Mouse (Mus musculus): ENCODE data around the gene Sema3g. TPM values are rescaled to one million over a fixed set of nuclear protein-coding genes. Genes with fewer than 3 reads are reported as not detected.
A peak's percentile ranks its signal among the peaks of the same experiment; 100 is the strongest.

The Sema3g gene
- total RNA-seq, 4 experiments from 2014 or later, result 3.8 to 4.9 (median 4.5) TPM

DNA sequence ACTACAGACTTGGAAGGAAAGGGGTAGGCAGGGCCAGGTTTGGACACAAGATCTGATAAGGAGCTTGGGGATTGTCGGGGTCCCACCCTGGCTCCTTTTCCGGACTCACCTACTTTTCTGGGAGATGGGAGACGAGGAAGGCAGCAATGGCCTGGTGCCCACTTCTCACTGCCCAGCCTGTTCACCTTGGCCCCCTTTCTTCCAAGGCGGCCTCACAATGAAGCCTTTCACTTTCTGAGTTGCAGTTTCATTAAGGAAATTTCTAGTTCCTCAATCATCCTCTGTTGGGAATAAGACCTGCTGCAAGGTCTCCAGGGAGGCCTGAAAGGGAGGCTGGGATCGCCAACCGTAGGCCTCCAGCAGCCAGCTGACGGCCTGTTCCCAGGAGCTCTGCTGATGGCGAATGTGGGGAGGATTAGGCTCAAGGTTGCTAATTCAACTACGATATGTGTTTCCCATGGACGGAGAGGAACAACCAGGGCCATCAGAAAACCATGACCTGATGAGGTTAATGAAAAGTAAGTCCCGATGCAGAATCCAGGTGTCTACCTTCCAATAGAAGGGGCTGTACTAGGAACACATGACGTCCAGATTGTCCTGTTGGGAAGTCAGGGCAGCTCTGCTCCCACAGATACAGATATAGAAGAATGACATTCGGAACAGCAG lies 14.9 kb downstream of the Sema3g start:
- no peak for DNase-seq (ENCODE audit: low spot score in 2 of 2)

DNA sequence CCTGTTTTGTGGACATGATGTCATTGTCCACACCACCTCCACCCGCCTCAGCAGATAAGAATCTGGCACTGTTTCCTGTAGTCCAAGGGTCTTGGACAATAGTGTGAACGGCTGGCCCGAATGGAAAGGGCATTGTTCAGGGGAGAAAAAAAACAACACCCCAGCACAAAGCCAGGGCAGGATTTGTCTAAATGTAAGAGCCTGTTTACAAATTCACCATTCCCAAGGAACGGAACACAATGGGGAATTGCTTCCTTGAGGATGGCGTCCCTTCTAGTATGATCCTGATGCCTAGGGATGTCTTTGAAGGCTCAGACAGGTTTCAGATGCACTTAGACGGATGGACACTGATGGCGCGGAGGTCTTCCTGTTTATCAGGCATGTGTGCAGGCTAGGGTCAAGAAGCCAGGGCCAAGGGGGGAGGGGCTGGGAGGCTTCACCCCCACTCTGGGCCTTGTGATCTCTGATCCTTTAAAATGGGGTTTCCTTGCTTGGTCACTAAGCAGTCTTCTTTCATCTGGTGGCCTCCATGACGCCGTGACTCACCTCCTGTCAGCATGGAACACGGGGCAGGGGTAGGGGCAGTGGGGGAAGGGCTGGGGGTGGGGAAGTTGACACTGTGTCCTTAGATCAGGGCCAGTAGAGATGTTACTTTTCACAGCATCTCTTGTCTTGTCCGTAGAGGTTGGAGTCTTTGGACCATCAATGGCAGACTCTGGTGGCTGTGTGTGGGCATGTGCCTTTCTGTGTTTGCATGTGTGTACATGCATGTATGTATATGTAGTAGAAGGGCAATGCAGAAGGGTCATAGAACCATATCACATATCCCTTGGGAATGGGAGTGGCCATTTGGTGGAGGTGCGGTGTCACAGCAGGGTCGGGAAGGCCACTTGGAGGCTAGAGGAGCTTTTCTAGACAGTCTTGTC lies 15.7 kb downstream of the Sema3g start:
- no peak for DNase-seq (ENCODE audit: low spot score in 2 of 2)

DNA sequence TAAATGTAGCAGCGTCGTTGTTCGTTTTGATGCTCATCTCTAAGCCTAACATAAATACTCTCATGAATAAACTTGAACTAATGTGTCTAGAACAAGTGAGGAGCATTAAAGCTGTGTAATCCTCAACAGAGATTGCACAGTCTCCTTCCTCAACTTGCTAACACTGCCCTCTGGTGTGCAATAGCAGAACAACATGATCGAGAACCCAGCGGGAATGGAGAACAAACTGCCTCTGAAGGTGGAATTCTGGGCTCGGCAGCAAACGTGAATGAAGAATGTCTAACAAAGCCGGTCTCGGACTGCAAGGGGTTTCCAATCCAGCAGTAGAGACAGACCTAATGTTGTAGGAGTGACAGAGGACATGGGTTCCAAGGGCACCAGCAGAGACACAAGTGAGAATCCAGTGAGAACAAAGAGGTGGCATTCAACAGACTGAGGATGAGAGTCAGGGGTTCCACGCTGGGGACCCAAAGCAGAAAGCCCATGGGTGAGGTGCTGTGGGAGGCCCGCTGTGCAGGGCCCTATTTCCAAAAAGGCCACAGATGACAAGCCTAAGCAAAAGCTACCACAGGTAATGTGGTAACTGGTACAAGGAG lies 16.4 kb downstream of the Sema3g start:
- DNase-seq (ENCODE audit: low spot score in 2 of 2), result peak; percentile 41 to 43

DNA sequence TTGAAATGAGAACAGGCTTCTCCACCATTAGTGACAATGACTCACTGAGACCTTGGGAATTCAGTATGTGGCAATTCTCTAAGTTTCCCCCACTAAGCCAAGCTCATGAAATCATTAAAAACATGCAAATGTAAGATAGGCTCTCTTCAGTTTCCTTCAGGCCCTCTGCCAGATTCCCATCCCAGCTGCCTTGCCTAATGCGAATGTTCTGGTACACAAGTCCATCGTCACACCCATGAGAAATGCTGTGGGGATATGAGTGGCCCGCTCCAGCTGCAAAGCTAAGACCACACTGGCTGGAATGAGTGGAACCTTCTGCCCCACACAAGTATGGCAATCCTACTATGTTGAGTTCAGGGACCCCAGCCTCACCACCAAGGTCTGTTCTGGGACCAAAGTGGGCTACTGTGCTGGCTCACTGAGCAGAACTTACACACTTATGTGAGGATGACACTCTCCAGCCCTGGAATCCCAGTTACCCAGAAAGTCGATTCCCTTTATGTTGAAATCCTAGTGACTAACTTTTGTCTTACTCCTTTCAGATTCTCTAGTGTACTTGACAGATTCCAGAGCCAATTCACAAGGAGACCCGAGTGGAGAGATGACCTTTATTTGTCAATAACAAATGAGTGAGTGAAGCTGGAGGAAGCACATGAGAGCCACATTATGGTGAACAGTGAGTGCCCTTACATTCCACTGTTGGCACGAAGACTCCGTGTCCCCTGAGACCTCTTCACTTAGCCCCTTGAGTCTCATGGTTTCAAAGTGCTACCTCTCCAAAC lies 19.6 kb downstream of the Sema3g start:
- DNase-seq (ENCODE audit: low spot score in 2 of 2), result peak; percentile 58 to 59

DNA sequence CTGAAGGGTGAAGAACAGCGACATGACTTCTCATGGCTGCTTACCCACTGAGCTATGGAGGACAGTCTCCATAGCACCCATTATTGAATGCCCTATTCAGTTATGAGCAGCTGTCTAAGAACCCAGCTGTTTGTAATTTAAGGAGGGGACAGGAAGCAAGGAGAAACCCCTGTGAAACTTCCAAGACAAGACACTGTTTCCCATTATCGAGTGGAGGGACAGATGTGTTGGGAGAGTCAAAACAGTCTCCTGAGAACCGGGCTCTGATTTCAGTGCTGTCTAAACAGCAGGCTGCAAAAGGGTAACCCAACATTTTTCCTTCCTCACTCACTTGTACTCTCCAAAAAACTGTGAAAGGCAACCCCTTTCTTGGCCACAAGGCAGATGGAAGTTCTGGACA lies 22.9 kb downstream of the Sema3g start:
- DNase-seq (ENCODE audit: low spot score in 2 of 2), result no peak

DNA sequence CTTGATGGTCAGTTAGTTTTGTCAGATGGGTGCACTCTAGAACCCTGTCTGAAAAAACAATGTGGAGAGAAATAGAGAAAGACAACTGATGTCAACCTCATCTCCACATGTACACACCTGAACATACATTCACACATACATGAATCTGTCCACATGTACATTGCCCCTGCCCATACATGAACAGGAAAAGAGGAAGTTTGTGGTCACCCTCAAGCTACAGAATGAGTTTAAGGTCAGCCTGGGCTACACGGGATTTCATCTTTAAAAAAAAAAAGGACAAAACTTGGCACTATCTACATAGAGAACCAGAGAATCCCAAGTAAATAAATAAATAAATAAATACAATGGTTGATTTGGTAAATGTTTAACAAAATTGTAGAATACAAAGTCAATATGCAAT lies 27.1 kb downstream of the Sema3g start:
- no peak for DNase-seq (ENCODE audit: low spot score in 2 of 2)

DNA sequence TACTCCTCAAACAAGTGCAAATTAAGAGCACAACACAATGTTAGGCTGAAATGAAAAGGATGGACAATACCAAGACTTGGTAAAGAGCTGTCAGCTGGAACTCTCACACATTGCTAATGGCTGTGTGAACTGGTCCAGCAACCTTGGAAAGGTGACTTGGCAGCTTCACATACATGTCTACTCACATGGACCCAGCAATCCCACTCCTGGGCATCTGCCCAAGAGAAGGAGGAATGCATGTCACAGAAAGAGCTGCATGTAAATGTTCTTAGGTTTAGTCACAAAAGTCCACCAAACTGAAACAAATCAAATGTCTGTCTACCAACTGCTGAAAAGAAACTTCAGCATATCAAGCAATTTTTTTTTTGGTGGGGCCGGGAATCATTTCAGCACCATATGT lies 28.3 kb downstream of the Sema3g start:
- no peak for DNase-seq (ENCODE audit: low spot score in 2 of 2)

DNA sequence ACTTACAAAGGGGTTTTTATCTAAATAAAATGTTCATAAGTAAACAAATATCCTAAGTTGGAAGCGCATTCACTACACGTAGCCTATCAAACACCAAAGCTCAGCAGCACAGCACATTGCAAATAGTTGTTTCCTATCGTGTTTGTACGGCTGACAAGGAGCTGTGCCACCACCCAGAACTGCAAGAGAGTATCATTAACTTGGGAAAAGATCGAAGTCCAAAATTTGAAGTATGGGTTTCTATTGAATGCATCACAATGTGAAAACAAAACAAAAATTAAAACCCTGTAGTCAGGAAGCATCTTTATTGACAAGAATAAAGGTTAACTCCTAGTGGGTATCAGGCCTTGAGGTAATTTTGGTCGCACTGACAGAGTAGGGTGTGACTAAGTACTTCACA lies 30.7 kb downstream of the Sema3g start:
- no peak for DNase-seq (ENCODE audit: low spot score in 2 of 2)

DNA sequence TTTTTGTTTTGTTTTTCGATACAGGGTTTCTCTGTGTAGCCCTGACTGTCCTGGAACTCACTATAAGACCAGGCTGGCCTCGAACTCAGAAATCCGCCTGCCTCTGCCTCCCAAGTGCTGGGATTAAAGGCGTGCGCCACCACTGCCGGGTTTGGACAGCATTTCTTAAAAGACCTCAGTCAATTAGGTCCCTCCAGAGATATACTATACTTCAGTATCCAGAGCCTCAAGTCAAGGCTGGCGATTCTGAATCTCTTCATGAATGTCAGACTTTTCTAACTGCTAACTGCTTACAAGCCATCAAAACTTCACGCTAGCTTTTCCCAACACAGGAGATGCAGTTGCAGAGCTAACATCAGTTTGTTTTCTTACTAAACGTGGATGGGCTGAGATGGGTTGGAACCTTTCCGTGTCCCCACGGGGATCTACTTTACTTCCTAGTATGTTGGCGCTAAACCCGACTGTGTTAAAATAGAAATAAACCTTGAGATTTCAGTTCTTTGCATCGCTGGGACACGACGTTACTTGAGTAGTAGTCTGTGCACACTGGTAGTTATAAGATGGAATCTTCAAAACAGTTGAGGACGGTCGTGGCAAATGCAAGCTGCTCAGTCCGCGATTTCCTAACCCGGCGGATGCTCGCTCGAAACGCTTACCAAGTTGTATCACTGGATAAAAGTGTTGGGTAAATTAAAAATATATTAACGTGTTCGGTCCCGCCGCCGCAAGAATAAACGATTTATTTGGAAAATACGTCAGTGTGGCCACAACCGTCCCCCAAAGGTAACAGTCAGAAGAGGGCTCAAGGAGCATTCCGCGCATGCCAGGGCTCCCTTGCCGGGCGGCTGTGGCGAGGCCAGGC lies 32.8 kb downstream of the Sema3g start:
- no peak for DNase-seq (ENCODE audit: low spot score in 2 of 2)

DNA sequence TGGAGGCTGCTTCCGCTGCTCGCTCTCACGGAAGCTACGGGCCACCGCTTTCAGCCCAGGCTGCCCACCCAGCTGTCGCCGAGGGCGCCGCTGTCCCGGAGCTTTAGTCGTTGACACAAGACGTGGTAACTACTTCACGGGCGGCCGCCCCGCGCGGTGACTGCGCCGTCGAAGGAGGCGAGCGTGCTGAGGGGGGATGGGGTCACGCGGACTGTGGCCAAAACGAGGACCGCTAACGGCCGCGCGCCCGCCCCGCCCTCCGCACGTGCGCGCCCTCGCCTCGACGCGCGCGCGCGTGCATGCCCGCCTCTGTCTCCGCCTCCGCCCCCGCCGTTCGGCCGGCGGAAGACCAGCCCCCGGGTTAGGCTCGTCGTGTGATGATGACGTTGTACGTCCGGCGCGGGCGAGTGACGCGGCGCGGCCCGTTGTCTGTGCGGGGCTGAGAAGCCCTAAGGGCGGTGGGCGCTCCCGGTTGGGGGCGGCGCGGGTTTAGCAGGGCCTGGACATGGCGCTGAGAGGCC lies 33.5 kb downstream of the Sema3g start, which contains the start of the genes Phf7 and Bap1:
Gene Phf7, minus strand, starts transcription at position 234 of the 521 bp plus-strand sequence.
Gene Bap1, plus strand, starts transcription at position 367 of the 521 bp plus-strand sequence.
- peak; percentile 90 to 91 for DNase-seq (ENCODE audit: low spot score in 2 of 2)

DNA sequence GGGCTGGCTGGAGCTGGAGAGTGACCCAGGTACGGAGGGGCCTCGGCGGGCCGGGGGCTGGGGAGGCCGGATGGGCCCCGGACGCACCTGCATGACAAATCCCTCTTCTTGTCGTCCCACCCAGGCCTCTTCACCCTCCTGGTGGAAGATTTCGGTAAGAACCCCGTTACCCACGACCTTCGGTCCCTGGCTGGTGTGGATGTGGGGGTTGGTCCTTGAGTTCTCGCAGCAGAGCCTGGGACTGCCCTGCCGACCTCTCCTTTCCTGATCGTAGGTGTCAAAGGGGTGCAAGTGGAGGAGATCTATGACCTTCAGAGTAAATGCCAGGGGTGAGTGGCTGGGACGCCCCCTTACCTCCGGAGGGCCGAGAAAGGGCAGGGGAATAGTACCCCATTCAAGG lies 34.0 kb downstream of the Sema3g start:
- no peak for DNase-seq (ENCODE audit: low spot score in 2 of 2)

DNA sequence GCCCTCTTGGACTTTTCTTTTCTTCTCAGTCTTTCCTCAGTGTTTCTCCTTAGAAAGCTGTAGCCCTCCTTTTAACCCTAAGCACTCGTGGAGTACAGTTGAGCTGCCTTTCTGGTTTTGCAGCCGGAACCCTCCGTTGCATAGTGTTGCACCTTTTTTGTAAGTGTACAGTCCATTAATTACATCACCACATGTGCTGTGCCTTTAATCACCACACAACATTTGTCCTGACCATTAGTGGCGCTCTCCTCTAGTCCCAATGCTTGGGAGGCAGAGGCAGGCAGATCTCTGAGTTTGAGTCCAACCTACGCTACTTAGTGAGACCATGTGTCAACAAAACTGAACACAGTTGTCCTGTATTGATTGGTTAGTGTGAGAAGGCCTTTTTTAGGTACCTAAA lies 34.4 kb downstream of the Sema3g start:
- no peak for DNase-seq (ENCODE audit: low spot score in 2 of 2)

DNA sequence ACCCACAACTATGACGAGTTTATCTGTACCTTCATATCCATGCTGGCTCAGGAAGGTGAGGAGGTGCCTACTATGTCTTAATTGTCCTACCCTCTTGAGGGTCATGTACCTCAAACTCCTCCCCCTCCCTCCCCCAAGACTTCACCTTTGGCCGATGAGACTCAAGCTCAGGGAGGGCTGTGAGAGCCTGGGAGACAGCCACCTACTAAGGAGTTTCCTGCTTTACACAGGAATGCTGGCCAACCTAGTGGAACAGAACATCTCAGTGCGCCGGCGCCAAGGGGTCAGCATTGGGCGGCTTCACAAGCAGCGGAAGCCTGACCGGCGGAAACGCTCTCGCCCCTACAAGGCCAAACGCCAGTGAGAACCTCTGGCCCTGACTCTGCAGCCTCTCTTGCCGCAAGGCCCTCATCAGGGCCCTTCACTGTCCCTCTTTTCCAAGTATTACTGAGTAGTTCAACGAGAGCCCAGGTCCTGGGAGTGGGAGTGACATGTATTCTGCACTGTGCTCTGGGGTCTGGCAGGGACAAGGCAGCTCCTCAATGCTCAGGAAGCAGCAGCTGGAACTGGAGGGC lies 40.9 kb downstream of the Sema3g start:
- no peak for DNase-seq (ENCODE audit: low spot score in 2 of 2)

DNA sequence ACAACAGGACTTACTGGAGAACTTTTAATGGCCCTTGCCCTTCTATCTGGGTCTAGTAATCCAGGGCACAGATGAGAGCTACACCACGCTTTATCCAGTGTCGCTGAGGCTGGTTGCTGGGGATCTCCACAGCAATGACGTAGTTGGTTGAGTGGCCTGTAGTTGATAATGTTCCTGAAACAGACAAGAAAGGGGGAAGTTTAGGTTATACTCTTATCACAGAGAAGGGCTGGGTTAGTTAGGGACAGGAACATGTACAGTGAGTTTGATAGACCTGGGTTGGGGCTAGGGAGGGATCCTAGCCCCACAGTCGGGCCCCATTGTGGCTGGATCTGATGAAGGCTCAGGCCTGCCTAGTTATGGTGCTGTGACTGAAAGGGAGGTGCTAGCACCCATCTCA lies 42.7 kb downstream of the Sema3g start:
- no peak for DNase-seq (ENCODE audit: low spot score in 2 of 2)

DNA sequence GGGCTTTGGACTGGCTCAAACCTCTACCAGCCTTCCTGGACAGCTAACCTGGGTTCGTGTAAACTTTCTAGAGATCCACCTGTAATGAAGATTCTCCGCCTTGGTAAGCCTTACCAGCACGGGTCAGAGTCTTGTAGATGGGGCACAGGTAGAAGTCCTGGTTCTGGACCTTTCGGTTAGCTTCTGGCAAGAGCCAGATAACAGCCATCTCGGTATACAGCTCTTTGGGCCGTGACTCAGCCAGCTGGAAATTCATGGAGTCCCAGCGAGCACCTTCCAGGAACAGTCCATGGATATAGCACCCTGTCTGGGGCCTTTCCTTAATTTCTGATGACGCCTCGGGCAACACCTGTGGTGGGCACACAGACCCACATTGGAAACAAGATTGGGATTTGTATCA lies 43.3 kb downstream of the Sema3g start:
- no peak for DNase-seq (ENCODE audit: low spot score in 2 of 2)

DNA sequence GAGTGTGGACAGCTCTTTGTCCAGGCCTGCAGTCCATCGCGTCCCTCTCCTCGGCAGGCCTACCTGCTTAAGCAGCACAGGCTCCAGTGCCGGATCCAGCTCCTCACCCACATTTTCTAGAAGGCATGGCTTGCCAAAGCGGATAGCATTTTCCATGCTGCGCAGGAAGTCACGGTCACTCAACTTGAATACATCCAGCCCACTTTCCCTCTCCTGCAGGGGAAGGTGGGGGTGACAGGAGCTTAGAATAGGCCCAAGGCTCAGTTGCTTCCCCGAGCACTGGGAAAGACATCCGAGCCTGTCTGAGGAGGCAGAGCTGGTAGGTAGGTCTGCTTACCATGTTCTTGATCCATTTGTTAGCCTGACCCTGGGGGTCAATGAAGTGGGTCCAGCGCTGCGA lies 50.0 kb downstream of the Sema3g start:
- DNase-seq (ENCODE audit: low spot score in 2 of 2), result no peak

DNA sequence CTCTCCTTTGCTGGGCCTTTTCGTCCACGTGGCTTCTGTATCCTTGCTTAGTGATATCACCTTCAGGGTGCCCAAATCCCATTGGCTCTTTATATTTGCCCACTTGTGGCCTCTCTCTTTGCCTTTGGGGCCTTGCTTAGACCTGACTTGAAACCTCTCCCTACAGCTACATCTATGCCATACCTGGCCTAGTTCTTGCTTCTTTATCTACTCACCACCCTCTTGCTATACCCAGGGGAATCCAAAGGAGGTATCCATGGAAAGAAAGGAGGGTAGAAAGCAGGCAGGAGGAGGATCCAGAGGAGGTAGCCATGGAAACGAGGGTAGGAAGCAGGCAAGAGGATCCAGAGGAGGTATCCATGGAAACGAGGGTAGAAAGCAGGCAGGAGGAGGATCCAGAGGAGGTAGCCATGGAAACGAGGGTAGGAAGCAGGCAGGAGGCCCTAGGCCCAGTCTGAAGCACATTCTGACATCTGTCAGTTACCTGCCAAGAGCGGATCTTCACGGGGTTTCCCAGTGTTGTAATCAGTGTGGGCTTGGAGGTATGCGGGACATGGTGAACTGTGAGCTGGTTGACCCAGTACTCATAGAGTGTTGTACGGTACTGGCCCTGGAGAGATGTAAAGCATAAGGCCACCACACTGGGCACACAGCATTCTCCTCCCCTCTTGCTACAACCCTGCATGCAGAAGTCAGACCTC lies 50.8 kb downstream of the Sema3g start:
- DNase-seq (ENCODE audit: low spot score in 2 of 2), result no peak

DNA sequence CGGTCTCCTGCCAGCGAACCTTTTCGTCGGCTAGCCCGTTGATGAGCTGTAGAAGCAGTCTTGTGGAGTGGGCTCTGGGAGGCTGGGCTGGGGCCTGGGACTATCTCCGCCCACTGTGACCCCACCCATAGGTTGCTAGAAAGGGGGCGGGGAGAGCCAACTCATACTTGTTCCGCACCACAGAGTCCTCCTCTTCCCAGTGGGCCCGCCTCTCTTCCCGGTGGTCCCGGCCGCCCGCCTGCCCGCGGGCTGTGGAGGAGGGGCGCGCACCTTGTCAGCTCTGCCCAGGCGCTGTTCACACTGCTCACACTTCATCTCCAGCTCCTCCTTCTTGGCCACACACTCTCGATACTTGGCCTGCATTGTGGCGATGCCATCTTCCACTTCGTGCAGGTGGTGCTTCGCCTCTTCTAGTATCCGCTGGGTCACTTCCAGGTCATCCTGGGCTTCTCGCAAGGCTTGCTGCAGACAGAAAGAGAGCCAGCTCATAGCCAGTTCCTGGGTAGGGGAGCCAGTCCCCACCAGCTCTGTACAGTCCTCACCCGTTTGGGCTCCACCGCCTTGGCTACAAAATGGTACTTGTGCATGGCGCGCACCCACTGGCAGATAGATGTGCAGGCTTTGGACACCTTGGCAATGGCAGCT lies 51.9 kb downstream of the Sema3g start:
- no peak for DNase-seq (ENCODE audit: low spot score in 2 of 2)

DNA sequence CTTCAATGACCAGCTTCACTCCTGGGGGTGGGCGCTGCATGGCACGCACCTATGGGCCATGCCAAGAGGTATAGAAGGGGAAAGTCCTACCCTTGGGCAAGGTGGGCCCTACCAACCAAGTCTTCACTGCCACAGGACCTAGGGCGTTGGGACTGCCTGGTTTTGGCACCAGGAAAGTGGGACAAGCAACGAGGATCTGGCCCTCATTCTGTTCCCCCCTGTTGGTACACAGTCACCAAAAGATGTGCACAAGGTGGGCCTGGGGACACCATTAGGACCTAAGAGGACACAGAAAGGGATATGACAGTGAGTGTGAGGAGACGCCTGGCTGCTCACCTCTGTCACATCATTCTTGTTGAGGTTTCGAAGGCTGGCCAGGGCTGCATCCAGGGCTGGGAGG lies 53.5 kb downstream of the Sema3g start:
- DNase-seq (ENCODE audit: low spot score in 2 of 2), result no peak

Data from gastrocnemius, adult 8-10 months (tissue).